Mouse (Mus musculus) CH12.LX (cell line): ENCODE results near the gene Ankrd53. TPM values are rescaled to one million over a fixed set of nuclear protein-coding genes. Genes with fewer than 3 reads are reported as not detected.

Experiments
- DNase-seq: peaks from one replicate; pipeline ENCODE4 v3.0.0-alpha.2; 2013; ENCODE audit errors: extremely low read depth
- H3K27ac ChIP-seq: 2 replicates; pipeline ENCODE4 v1.5.1; 2012; ENCODE audit warnings: low read depth, mild to moderate bottlenecking, control low read depth, moderate library complexity; ENCODE audit not compliant: insufficient read depth
- H3K27me3 ChIP-seq: replicated peaks from 2 replicates; pipeline ENCODE3; 2012; ENCODE audit warnings: inconsistent platforms
- H3K36me3 ChIP-seq, 2 experiments: replicated peaks in 1 of 2; 2 replicates each; pipeline versions ENCODE3 to v1.6.1; 2012; ENCODE audit warnings: inconsistent platforms in 1 of 2, low read length in 1 of 2, mild to moderate bottlenecking in 1 of 2, mixed read lengths in 1 of 2, moderate library complexity in 1 of 2; ENCODE audit not compliant: control insufficient read depth in 1 of 2, insufficient read depth in 1 of 2
- H3K4me1 ChIP-seq, 2 experiments: 2 replicates each; pipeline ENCODE4 v1.6.1; 2012; ENCODE audit warnings: inconsistent platforms in 1 of 2, moderate library complexity in 1 of 2; ENCODE audit not compliant: insufficient read depth in 2 of 2, control insufficient read depth in 1 of 2
- H3K4me2 ChIP-seq: 2 replicates; pipeline ENCODE4 v1.6.1; 2012; ENCODE audit warnings: low read depth, mild to moderate bottlenecking, control low read depth; ENCODE audit not compliant: poor library complexity, insufficient read depth, severe bottlenecking
- H3K4me3 ChIP-seq, 3 experiments: fragments of 150-350 bp in 1 of 3; sonication (generic) in 1 of 3; replicated peaks in 1 of 3; 2 replicates each; pipeline versions ENCODE3 to v1.5.1; 2011 to 2012; ENCODE audit warnings: low read depth in 2 of 3, low read length in 2 of 3, mild to moderate bottlenecking in 2 of 3, moderate library complexity in 2 of 3, control low read depth in 1 of 3, improper control_type of control experiment in 1 of 3, inconsistent platforms in 1 of 3, mixed read lengths in 1 of 3; ENCODE audit not compliant: poor library complexity in 1 of 3
- H3K79me2 ChIP-seq: replicated peaks from 2 replicates; pipeline ENCODE4 v1.6.1; 2012; ENCODE audit warnings: mild to moderate bottlenecking, moderate library complexity; ENCODE audit not compliant: control insufficient read depth, poor library complexity, insufficient read depth, severe bottlenecking; ENCODE audit errors: extremely low read depth
- H3K9ac ChIP-seq: 2 replicates; pipeline ENCODE4 v1.6.1; 2012; ENCODE audit warnings: low read depth, mild to moderate bottlenecking, control low read depth, moderate library complexity; ENCODE audit not compliant: insufficient read depth
- H3K9me3 ChIP-seq: replicated peaks from 2 replicates; pipeline ENCODE3; 2012; ENCODE audit warnings: low read length, inconsistent platforms, mixed read lengths
- BHLHE40 ChIP-seq: IDR thresholded peaks from 2 replicates; pipeline ENCODE4 v1.6.1; 2011; ENCODE audit warnings: mild to moderate bottlenecking, low read depth, low read length, improper control_type of control experiment
- CHD2 ChIP-seq: IDR thresholded peaks from 2 replicates; pipeline ENCODE4 v1.6.1; 2011; ENCODE audit warnings: low read length, improper control_type of control experiment
- CTCF ChIP-seq, 2 experiments: IDR thresholded peaks in 1 of 2; conservative IDR thresholded peaks in 1 of 2; 2 replicates each; pipeline ENCODE4 v1.5.1; 2011 to 2012; ENCODE audit warnings: low read depth in 2 of 2, low read length in 2 of 2, improper control_type of control experiment in 1 of 2, inconsistent platforms in 1 of 2, mild to moderate bottlenecking in 1 of 2, moderate library complexity in 1 of 2
- ELF1 ChIP-seq: IDR thresholded peaks from 2 replicates; pipeline ENCODE4 v1.6.1; 2014; ENCODE audit warnings: low read depth, mild to moderate bottlenecking, inconsistent platforms, low read length, improper control_type of control experiment
- ETS1 ChIP-seq: conservative IDR thresholded peaks from 2 replicates; pipeline ENCODE4 v1.6.1; 2012; ENCODE audit warnings: low read depth, mild to moderate bottlenecking, inconsistent platforms, low read length, improper control_type of control experiment, moderate library complexity
- HCFC1 ChIP-seq: IDR thresholded peaks from 2 replicates; pipeline ENCODE4 v1.6.1; 2012; ENCODE audit warnings: low read depth, mild to moderate bottlenecking, inconsistent platforms, low read length, improper control_type of control experiment
- JUND ChIP-seq: conservative IDR thresholded peaks from 2 replicates; pipeline ENCODE4 v1.6.1; 2011; ENCODE audit warnings: low read depth, low read length, improper control_type of control experiment
- KAT2A ChIP-seq: IDR thresholded peaks from 2 replicates; pipeline ENCODE4 v1.6.1; 2012; ENCODE audit warnings: low read length, improper control_type of control experiment, inconsistent platforms; ENCODE audit not compliant: insufficient replicate concordance
- MYC ChIP-seq: IDR thresholded peaks from 2 replicates; pipeline ENCODE4 v1.6.1; 2011; ENCODE audit warnings: low read depth, mild to moderate bottlenecking, improper control_type of control experiment, low read length
- NRF1 ChIP-seq: IDR thresholded peaks from 2 replicates; pipeline ENCODE4 v1.6.1; 2014; ENCODE audit warnings: low read depth, mild to moderate bottlenecking, inconsistent platforms, low read length, improper control_type of control experiment, moderate library complexity
- POLR2A ChIP-seq: IDR thresholded peaks from 2 replicates; pipeline ENCODE4 v1.6.1; 2011; ENCODE audit warnings: low read depth, mild to moderate bottlenecking, improper control_type of control experiment, low read length
- RAD21 ChIP-seq: IDR thresholded peaks from 2 replicates; pipeline ENCODE4 v1.6.1; 2011; ENCODE audit warnings: low read depth, mild to moderate bottlenecking, low read length, improper control_type of control experiment, moderate library complexity
- RCOR1 ChIP-seq: conservative IDR thresholded peaks from 2 replicates; pipeline ENCODE4 v1.6.1; 2012; ENCODE audit warnings: low read depth, mild to moderate bottlenecking, inconsistent platforms, low read length, improper control_type of control experiment
- SMC3 ChIP-seq: IDR thresholded peaks from 2 replicates; pipeline ENCODE4 v1.6.1; 2011; ENCODE audit warnings: low read depth, low read length, improper control_type of control experiment
- TBP ChIP-seq: conservative IDR thresholded peaks from 2 replicates; pipeline ENCODE4 v1.6.1; 2011; ENCODE audit warnings: low read depth, low read length, improper control_type of control experiment
- TCF12 ChIP-seq: IDR thresholded peaks from 2 replicates; pipeline ENCODE4 v1.6.1; 2014; ENCODE audit warnings: low read depth, mild to moderate bottlenecking, inconsistent platforms, low read length, improper control_type of control experiment
- USF1 ChIP-seq: IDR thresholded peaks from 2 replicates; pipeline ENCODE4 v1.6.1; 2014; ENCODE audit warnings: low read depth, mild to moderate bottlenecking, inconsistent platforms, low read length, improper control_type of control experiment
- USF2 ChIP-seq: conservative IDR thresholded peaks from 2 replicates; pipeline ENCODE4 v1.6.1; 2011; ENCODE audit warnings: low read depth, low read length, improper control_type of control experiment
- ZNF384 ChIP-seq: IDR thresholded peaks from 2 replicates; pipeline ENCODE4 v1.6.1; 2012; ENCODE audit warnings: low read depth, low read length, improper control_type of control experiment, inconsistent platforms
- dilution Hi-C: fragments of 300-500 bp; cut with MboI; formaldehyde crosslinking; loops from 2 replicates; pipeline ENCODE4 v1.14.3; 2020; ENCODE audit warnings: low sequenced_read_pairs; ENCODE audit not compliant: extremely low pct_unique_long_range_greater_than_20kb, extremely low pct_ligation_motif_present
- in situ Hi-C: fragments of 300-500 bp; cut with MboI; formaldehyde crosslinking; loops from 3 replicates; pipeline ENCODE4 v1.14.3; 2019; ENCODE audit warnings: low sequenced_read_pairs, low pct_ligation_motif_present, low pct_unique_long_range_greater_than_20kb, mixed read lengths
- polyA plus RNA-seq: library from polyadenylated mRNA; unstranded; fragments of >175 nt; gene quantifications from 2 replicates; pipeline ENCODE4 v1.2.1, GENCODE M21; 2012; ENCODE audit warnings: low read depth; ENCODE audit not compliant: insufficient read length
- total RNA-seq, 2 experiments: library from RNA; depleted of rRNA; stranded (reverse); fragments of 300-350 nt in 1 of 2; fragments of >200 nt in 1 of 2; gene quantifications; 2 replicates each; pipeline ENCODE4 v1.2.3; 2012 to 2014

Ankrd53 gene
- total and polyA plus RNA-seq, 3 experiments, result 0.08 to 0.36 TPM; not detected in 1

GRCm38 (mm10) chr6:83749286-83749685, 13.2 kb upstream of the Ankrd53 start:
- no peak for DNase-seq
- H3K9ac ChIP-seq, result no peak overlapping the region
- TF ChIP-seq RCOR1 (no peak), ELF1 (no peak), HCFC1 (no peak), SMC3 (no peak), TCF12 (no peak), ETS1 (no peak), CHD2 (no peak), ZNF384 (no peak), USF1 (no peak), POLR2A (no peak), JUND (no peak), MYC (no peak), BHLHE40 (no peak), USF2 (no peak), NRF1 (no peak), TBP (no peak)
- H3K27me3 ChIP-seq, result peaks cover 67% of the 10 kb centered on the region
- H3K36me3 ChIP-seq, result no peaks in the 10 kb centered on the region
- H3K79me2 ChIP-seq, result no peaks in the 10 kb centered on the region
- no peak overlapping the region for H3K4me2 ChIP-seq
- in situ Hi-C loops (no loop called here), dilution Hi-C loops (no loop called here)
- H3K9me3 ChIP-seq, result no peaks in the 10 kb centered on the region
- no peak overlapping the region for H3K4me3 ChIP-seq
- peaks cover 8 to 17% of the 10 kb centered on the region in 2 experiments; a peak in 3 of 4 replicates for H3K4me1 ChIP-seq
- no peak overlapping the region for H3K27ac ChIP-seq

GRCm38 (mm10) chr6:83750171-83750684, 12.2 kb upstream of the Ankrd53 start:
- Histone ChIP-seq H3K4me1 (peaks cover 8 to 17% of the 10 kb centered on the region in 2 experiments; a peak in 3 of 4 replicates), H3K27me3 (peaks cover 62% of the 10 kb centered on the region), H3K36me3 (no peaks in the 10 kb centered on the region), H3K9me3 (no peaks in the 10 kb centered on the region), H3K79me2 (no peaks in the 10 kb centered on the region), H3K4me2 (0 out of 2 replicates have a peak overlapping the region, but pooled peaks have one; percentile 17), H3K4me3 (no peak overlapping the region), H3K27ac (no peak overlapping the region), H3K9ac (no peak overlapping the region)
- DNase-seq, result peak; percentile 61
- peak; percentile 72 for TF ChIP-seq SMC3
- no peak for TF ChIP-seq KAT2A
- peak; percentile 53 for TF ChIP-seq RAD21
- TF ChIP-seq ETS1, result no peak
- peak; percentile 66 to 80 for TF ChIP-seq CTCF (conservative IDR thresholded peaks at IDR 0.05 in 1 of 2, IDR thresholded peaks at IDR 0.05 in 1 of 2; ENCODE audit: low read depth in 2 of 2, low read length in 2 of 2)
- peak; percentile 62 for TF ChIP-seq ELF1
- TF ChIP-seq TCF12, result 0 out of 2 replicates have a peak, but pooled peaks have one; percentile 20
- dilution Hi-C loops (no loop called here), in situ Hi-C loops (no loop called here)
